Mouse (Mus musculus) layer of hippocampus, adult 2 months (tissue): ENCODE data around the gene Smarca4. TPM values are rescaled to one million over a fixed set of nuclear protein-coding genes. Genes with fewer than 3 reads are reported as not detected.

Experiments
- DNase-seq, 2 experiments: peaks; one replicate each; pipeline ENCODE4 v3.0.0; 2022; ENCODE audit warnings: low spot score in 2 of 2
- H3K27ac ChIP-seq: fragments of 200-600 bp; 2 replicates; pipeline ENCODE4 v1.8.1; 2022
- H3K4me3 ChIP-seq: fragments of 200-600 bp; 2 replicates; pipeline ENCODE4 v1.8.1; 2022; ENCODE audit warnings: mild to moderate bottlenecking
- CTCF ChIP-seq: fragments of 200-600 bp; conservative IDR thresholded peaks from 2 replicates; pipeline ENCODE4 v1.8.1; 2022; ENCODE audit warnings: antibody characterized with exemption, mild to moderate bottlenecking, moderate library complexity
- total RNA-seq, 2 experiments: library from RNA; stranded (reverse); gene quantifications; 2 replicates each; pipeline ENCODE4 v1.2.3; 2021

Smarca4 gene
- total RNA-seq, 2 experiments from 2014 or later = 114 to 115 TPM

- H3K27ac ChIP-seq = no peak overlapping the region
- no peak overlapping the region for H3K4me3 ChIP-seq
- TF ChIP-seq CTCF = no peak
- no peak for DNase-seq
Observed at GRCm38 (mm10) chr9:21606648-21607047, 9.3 kb upstream of the Smarca4 start.

GRCm38 (mm10) chr9:21609861-21610260 is 6.1 kb upstream of the Smarca4 start:
- DNase-seq = no peak
- Histone ChIP-seq H3K4me3 (no peak overlapping the region), H3K27ac (no peak overlapping the region)
- TF ChIP-seq CTCF = no peak

GRCm38 (mm10) chr9:21614864-21615616 is 929 bp upstream of the Smarca4 start:
- peak overlapping the region; percentile 60 for H3K4me3 ChIP-seq
- TF ChIP-seq CTCF = no peak

GRCm38 (mm10) chr9:21616232-21616781 is 338 bp downstream of the Smarca4 start:
- H3K4me3 ChIP-seq = peak overlapping the region; percentile 97
- peak; percentile 70 to 81 for DNase-seq
- H3K27ac ChIP-seq = peak overlapping the region; percentile 98
- no peak for TF ChIP-seq CTCF

More at GRCm38 (mm10) chr9:21614864-21615616, 929 bp upstream of the Smarca4 start:
- DNase-seq = no peak
- peak overlapping the region; percentile 99 for H3K27ac ChIP-seq

GRCm38 (mm10) chr9:21617066-21617465 is 1.1 kb downstream of the Smarca4 start:
- Histone ChIP-seq H3K4me3 (peak overlapping the region; percentile 97), H3K27ac (peak overlapping the region; percentile 98)
- no peak for TF ChIP-seq CTCF
- DNase-seq = no peak

- Histone ChIP-seq H3K27ac (no peak overlapping the region), H3K4me3 (no peak overlapping the region)
- DNase-seq = no peak
- no peak for TF ChIP-seq CTCF
Observed at GRCm38 (mm10) chr9:21620229-21620628, 4.3 kb downstream of the Smarca4 start.

- no peak for TF ChIP-seq CTCF
- DNase-seq = no peak
- no peak overlapping the region for H3K4me3 ChIP-seq
- H3K27ac ChIP-seq = no peak overlapping the region
Observed at GRCm38 (mm10) chr9:21622676-21623075, 6.7 kb downstream of the Smarca4 start.

GRCm38 (mm10) chr9:21625342-21626339 is 9.7 kb downstream of the Smarca4 start:
- no peak for DNase-seq
- H3K27ac ChIP-seq = no peak overlapping the region
- no peak for TF ChIP-seq CTCF
- H3K4me3 ChIP-seq = no peak overlapping the region

- TF ChIP-seq CTCF = peak; percentile 71
- no peak overlapping the region for H3K27ac ChIP-seq
- DNase-seq = no peak
- no peak overlapping the region for H3K4me3 ChIP-seq
Observed at GRCm38 (mm10) chr9:21626571-21626970, 10.6 kb downstream of the Smarca4 start.

- DNase-seq = no peak
- H3K4me3 ChIP-seq = no peak overlapping the region
- no peak overlapping the region; the same call in 1 of the 2 replicates for H3K27ac ChIP-seq
- no peak; the same call in 1 of the 2 replicates for TF ChIP-seq CTCF
Observed at GRCm38 (mm10) chr9:21627145-21627795, 11.3 kb downstream of the Smarca4 start.

- no peak overlapping the region for H3K4me3 ChIP-seq
- peak; percentile 85 for TF ChIP-seq CTCF
- DNase-seq = peak; percentile 31 to 68
- H3K27ac ChIP-seq = 0 out of 2 replicates have a peak overlapping the region, but pooled peaks have one; percentile 5
Observed at GRCm38 (mm10) chr9:21630673-21631072, 14.7 kb downstream of the Smarca4 start.

GRCm38 (mm10) chr9:21633106-21633505 is 17.1 kb downstream of the Smarca4 start:
- no peak for DNase-seq
- H3K4me3 ChIP-seq = no peak overlapping the region
- TF ChIP-seq CTCF = no peak
- H3K27ac ChIP-seq = peak overlapping the region; percentile 32; the same call in 1 of the 2 replicates
